Mouse (Mus musculus) G1E (cell line): ENCODE measurements around the gene Rassf5.

ENCODE experiments used
- CTCF ChIP-seq: IDR thresholded peaks from 2 replicates; pipeline ENCODE4 v1.5.1; 2012; ENCODE audit warnings: low read depth, low read length, inconsistent platforms, mixed read lengths
- POLR2AphosphoS5 ChIP-seq: IDR thresholded peaks from 2 replicates; pipeline ENCODE4 v1.6.1; 2012; ENCODE audit warnings: low read depth, low read length, inconsistent platforms; ENCODE audit not compliant: insufficient replicate concordance

- TF ChIP-seq CTCF: no peak
- TF ChIP-seq POLR2AphosphoS5: no peak
These were observed 71.2 kb downstream of the Rassf5 start for GRCm38 (mm10) chr1:131173809-131174208.
